Mouse (Mus musculus) lung, postnatal 0 days (tissue): Measurements from ENCODE around the gene Myog.

Source experiments
- CTCF ChIP-seq: IDR thresholded peaks from 2 replicates; pipeline ENCODE4 v1.5.1; 2016; ENCODE audit warnings: antibody characterized with exemption, mild to moderate bottlenecking
- EP300 ChIP-seq: IDR thresholded peaks from 2 replicates; pipeline ENCODE4 v1.6.1; 2016; ENCODE audit warnings: antibody characterized with exemption, mild to moderate bottlenecking, control low read depth

- TF ChIP-seq CTCF (no peak), EP300 (no peak)
Measured at GRCm38 (mm10) chr1:134289598-134290099, at the start of gene Myog.
